Mouse (Mus musculus) spleen, postnatal 14 days (tissue): ENCODE measurements at regions not wholly inside any gene's neighbourhood (a gene's known extent, or its start where the extent isn't known, plus 50 kb on each side); places are given as distances from the start of the nearest gene placed in this dataset.

Experiments
- DNase-seq, 2 experiments: peaks; one replicate each; pipeline ENCODE4 v3.0.0; 2021 to 2022; ENCODE audit warnings: low spot score in 2 of 2

GRCm38 (mm10) chr9:117693001-117693400 is 63.3 kb upstream of the Rbms3 start:
- no peak for DNase-seq

GRCm38 (mm10) chr9:117692486-117692885 is 62.8 kb upstream of the Rbms3 start:
- DNase-seq: no peak

- no peak for DNase-seq
Measured at GRCm38 (mm10) chr9:117689946-117690345, 60.2 kb upstream of the Rbms3 start.
